Mouse (Mus musculus) heart, embryonic 13.5 days (tissue): ENCODE data around the gene Fabp7. TPM values are rescaled to one million over a fixed set of nuclear protein-coding genes. Genes with fewer than 3 reads are reported as not detected.

ENCODE experiments used
- polyA plus RNA-seq: library from polyadenylated mRNA; unstranded; fragments of >200 nt; fragmentation: Nextera tagmentation; extraction: Ambion mirVana; gene quantifications from 2 replicates; pipeline ENCODE4 v1.2.1, GENCODE M21; 2015

Gene Fabp7
- polyA plus RNA-seq, 1 experiment from 2014 or later: 4.2 TPM

Other genes with a start within 250 kb of the Fabp7 start
- gene Pkib, start 152.9 kb upstream of the Fabp7 start, polyA plus RNA-seq: 2.3 and 2.4 TPM in 2 replicates
- 29.8 and 32.1 TPM in 2 replicates for gene Smpdl3a, start 9.5 kb downstream of the Fabp7 start, polyA plus RNA-seq